Mouse (Mus musculus): ENCODE measurements around the gene Coasy.

Coasy gene

GRCm38 (mm10) chr11:101059473-101059872 is 22.9 kb upstream of the Coasy start:
- in situ Hi-C loops (cut with MboI; ENCODE audit: low pct_unique_long_range_greater_than_20kb in 1 of 2, low sequenced_read_pairs in 2 of 2, unreplicated experiment in 1 of 2) = loop anchor here (5.0 to 25.0 kb wide), 2 partner anchors 77 to 197 kb away; partner anchors contain the start of genes Stat5a (in 2 of the 2) and Stat5b (in 2 of the 2)

- in situ Hi-C loops (cut with MboI; ENCODE audit: low pct_unique_long_range_greater_than_20kb in 1 of 2, low sequenced_read_pairs in 2 of 2, unreplicated experiment in 1 of 2) = loop anchor here (25.0 kb wide), 1 partner anchor 198 kb away; the partner anchor contains the start of genes Stat5a (in 2 of the 2) and Stat5b (in 2 of the 2)
Observed at GRCm38 (mm10) chr11:101060126-101060525, 22.2 kb upstream of the Coasy start.

- in situ Hi-C loops (cut with MboI; ENCODE audit: low pct_unique_long_range_greater_than_20kb in 1 of 2, low sequenced_read_pairs in 2 of 2, unreplicated experiment in 1 of 2) = loop anchor here (25.0 kb wide), 1 partner anchor 199 kb away; the partner anchor contains the start of genes Stat5a (in 2 of the 2) and Stat5b (in 2 of the 2)
Observed at GRCm38 (mm10) chr11:101061049-101061448, 21.3 kb upstream of the Coasy start.

- in situ Hi-C loops (cut with MboI; ENCODE audit: low pct_unique_long_range_greater_than_20kb in 1 of 2, low sequenced_read_pairs in 2 of 2, unreplicated experiment in 1 of 2) = loop anchor here (25.0 kb wide), 1 partner anchor 200 kb away; the partner anchor contains the start of genes Stat5a (in 2 of the 2) and Stat5b (in 2 of the 2)
Observed at GRCm38 (mm10) chr11:101062165-101062884, 20.0 kb upstream of the Coasy start.

- in situ Hi-C loops (cut with MboI; ENCODE audit: low pct_unique_long_range_greater_than_20kb in 1 of 2, low sequenced_read_pairs in 2 of 2, unreplicated experiment in 1 of 2) = loop anchor here (25.0 kb wide), 1 partner anchor 201 kb away; the partner anchor contains the start of genes Stat5a (in 2 of the 2) and Stat5b (in 2 of the 2)
Observed at GRCm38 (mm10) chr11:101062971-101063675, 19.2 kb upstream of the Coasy start.

DNA sequence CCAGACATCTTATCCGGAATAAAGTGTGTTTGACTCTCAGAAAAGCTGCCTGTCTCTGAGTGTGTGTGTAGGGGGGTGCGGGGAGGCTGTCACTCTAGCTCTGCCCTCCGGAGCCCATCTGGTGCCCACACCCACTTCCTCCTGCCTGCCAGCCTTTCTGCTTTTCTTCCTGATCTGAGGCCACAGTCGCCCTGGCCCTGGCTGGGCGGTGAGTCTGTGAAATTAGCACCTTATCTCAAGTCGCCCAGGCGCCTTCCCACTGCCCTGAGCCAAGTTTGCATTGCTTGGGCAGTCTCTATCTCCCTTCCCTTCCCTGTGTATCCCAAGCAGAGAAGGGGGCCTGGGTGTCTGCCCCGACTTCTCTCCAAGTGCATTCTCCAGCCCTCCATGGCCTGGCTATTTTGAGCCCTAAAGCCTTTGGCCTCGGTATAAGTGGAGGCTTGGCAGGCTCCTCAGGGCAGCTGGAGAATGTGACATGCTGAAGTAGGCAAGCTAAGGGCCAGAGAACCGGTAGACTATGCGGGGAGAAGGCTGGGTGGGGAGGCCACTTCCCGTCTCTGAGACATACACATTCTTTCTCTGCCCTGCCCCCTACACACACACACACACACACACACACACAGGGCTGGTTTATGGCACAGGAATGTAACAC is 18.6 kb upstream of the Coasy start:
- in situ Hi-C loops (cut with MboI; ENCODE audit: low pct_unique_long_range_greater_than_20kb in 1 of 2, low sequenced_read_pairs in 2 of 2, unreplicated experiment in 1 of 2) = loop anchor here (25.0 kb wide), 1 partner anchor 202 kb away; the partner anchor contains the start of genes Stat5a (in 2 of the 2) and Stat5b (in 2 of the 2)

GRCm38 (mm10) chr11:101064462-101064861 is 17.9 kb upstream of the Coasy start:
- in situ Hi-C loops (cut with MboI; ENCODE audit: low pct_unique_long_range_greater_than_20kb in 1 of 2, low sequenced_read_pairs in 2 of 2, unreplicated experiment in 1 of 2) = loop anchor here (25.0 kb wide), 1 partner anchor 202 kb away; the partner anchor contains the start of genes Stat5a (in 2 of the 2) and Stat5b (in 2 of the 2)

GRCm38 (mm10) chr11:101065002-101065401 is 17.4 kb upstream of the Coasy start:
- in situ Hi-C loops (cut with MboI; ENCODE audit: low pct_unique_long_range_greater_than_20kb in 1 of 2, low sequenced_read_pairs in 2 of 2, unreplicated experiment in 1 of 2) = loop anchor here (25.0 kb wide), 1 partner anchor 203 kb away; the partner anchor contains the start of genes Stat5a (in 2 of the 2) and Stat5b (in 2 of the 2)

- in situ Hi-C loops (cut with MboI; ENCODE audit: low pct_unique_long_range_greater_than_20kb in 1 of 2, low sequenced_read_pairs in 2 of 2, unreplicated experiment in 1 of 2) = loop anchor here (25.0 kb wide), 1 partner anchor 204 kb away; the partner anchor contains the start of genes Stat5a (in 2 of the 2) and Stat5b (in 2 of the 2)
Observed at GRCm38 (mm10) chr11:101066549-101067412, 15.6 kb upstream of the Coasy start.

DNA sequence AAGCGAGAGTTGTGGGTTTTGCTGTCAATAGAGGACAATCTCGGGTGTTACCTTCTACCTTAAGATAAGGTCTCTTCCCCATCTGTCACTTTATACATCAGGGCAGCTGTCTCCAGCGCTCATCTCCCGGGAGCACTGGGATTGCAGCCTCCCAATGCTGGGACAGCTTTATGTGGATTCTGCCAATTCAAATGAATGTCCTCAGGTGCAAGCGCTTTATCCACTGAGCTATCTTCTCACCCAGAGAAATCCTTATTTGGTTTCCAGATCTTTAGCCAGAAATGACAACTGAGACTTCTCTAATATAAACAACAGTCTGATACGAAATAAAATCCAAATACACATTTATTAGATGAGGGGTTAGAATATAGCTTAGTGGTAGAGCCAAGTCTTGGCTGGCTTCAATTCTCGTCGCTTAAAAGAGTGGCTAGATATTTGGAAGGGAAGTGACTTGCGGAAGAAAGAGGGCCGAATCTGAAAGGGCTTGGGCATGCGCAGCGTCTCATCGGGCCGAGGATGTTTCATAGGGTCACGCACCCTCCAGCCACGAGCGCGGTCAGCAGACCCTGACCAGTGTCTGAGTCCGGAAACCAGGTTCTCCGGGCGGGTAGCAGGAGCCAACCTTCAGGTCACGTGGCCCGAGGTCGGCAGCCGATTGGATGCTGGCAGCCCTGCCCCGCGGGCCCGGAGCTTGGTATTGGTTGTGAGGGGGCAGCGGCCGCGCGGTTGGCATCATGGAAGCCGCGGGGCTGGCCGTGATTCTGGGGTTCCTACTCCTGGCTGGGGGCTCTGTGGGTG is 12.8 kb upstream of the Coasy start, which contains the start of gene Naglu:
Gene Naglu, plus strand, starts transcription at position 622 of the 798 bp plus-strand sequence.
- in situ Hi-C loops (cut with MboI; ENCODE audit: low pct_unique_long_range_greater_than_20kb in 1 of 2, low sequenced_read_pairs in 2 of 2, unreplicated experiment in 1 of 2) = loop anchor here (25.0 kb wide), 1 partner anchor 207 kb away; the partner anchor contains the start of genes Stat5a (in 2 of the 2) and Stat5b (in 2 of the 2)

- in situ Hi-C loops (cut with MboI; ENCODE audit: low pct_unique_long_range_greater_than_20kb in 1 of 2, low sequenced_read_pairs in 2 of 2, unreplicated experiment in 1 of 2) = loop anchor here (25.0 kb wide), 1 partner anchor 208 kb away; the partner anchor contains the start of genes Stat5a (in 2 of the 2) and Stat5b (in 2 of the 2)
Observed at GRCm38 (mm10) chr11:101070189-101070527, 12.2 kb upstream of the Coasy start.

- in situ Hi-C loops (cut with MboI; ENCODE audit: low pct_unique_long_range_greater_than_20kb in 1 of 2, low sequenced_read_pairs in 2 of 2, unreplicated experiment in 1 of 2) = loop anchor here (25.0 kb wide), 1 partner anchor 209 kb away; the partner anchor contains the start of genes Stat5a (in 2 of the 2) and Stat5b (in 2 of the 2)
Observed at GRCm38 (mm10) chr11:101070987-101071386, 11.4 kb upstream of the Coasy start.

GRCm38 (mm10) chr11:101071810-101072428 is 10.4 kb upstream of the Coasy start:
- in situ Hi-C loops (cut with MboI; ENCODE audit: low pct_unique_long_range_greater_than_20kb in 1 of 2, low sequenced_read_pairs in 2 of 2, unreplicated experiment in 1 of 2) = loop anchor here (25.0 kb wide), 1 partner anchor 210 kb away; the partner anchor contains the start of genes Stat5a (in 2 of the 2) and Stat5b (in 2 of the 2)

DNA sequence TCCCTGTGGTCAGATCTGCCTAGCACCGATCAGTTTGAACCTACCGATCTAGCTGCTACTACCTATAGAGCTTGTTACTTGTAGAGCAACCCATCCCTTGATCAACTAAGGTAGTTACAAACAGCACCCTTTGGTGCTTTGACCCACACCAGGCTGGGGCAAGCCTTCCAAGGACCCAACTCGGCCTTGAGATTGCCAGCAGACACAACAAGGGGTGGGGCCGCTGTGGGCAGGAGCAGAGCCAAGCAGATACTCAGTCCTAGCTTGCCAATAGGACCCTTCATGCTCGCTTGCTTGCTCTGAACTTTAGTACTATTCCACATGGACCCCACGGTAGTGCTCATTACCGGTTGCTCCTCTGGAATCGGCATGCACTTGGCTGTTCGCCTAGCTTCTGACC is 4.2 kb upstream of the Coasy start, which contains the start of gene Hsd17b1:
Gene Hsd17b1, plus strand, starts transcription at position 291 of the 400 bp plus-strand sequence.
- in situ Hi-C loops (cut with MboI; ENCODE audit: low pct_unique_long_range_greater_than_20kb in 1 of 2, low sequenced_read_pairs in 2 of 2, unreplicated experiment in 1 of 2) = no loop called here

DNA sequence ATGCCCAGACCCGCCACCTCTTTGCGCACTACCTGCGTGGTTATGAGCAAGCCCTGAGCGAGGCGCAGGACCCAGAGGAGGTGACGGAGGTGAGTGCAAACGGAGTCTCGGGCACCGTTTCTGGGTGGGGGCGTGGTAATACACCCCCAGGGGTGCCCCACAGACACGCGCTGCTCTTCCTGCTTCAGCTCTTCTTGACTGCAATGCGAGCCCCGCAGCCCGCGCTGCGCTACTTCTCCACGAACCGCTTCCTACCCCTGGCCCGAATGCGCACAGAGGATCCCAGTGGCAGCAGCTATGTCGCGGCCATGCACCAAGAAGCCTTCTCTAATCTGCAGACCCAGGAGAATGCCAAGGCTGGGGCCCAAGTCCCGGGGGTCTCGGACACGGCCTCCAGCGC is 2.6 kb upstream of the Coasy start:
- in situ Hi-C loops (cut with MboI; ENCODE audit: low pct_unique_long_range_greater_than_20kb in 1 of 2, low sequenced_read_pairs in 2 of 2, unreplicated experiment in 1 of 2) = no loop called here

- in situ Hi-C loops (cut with MboI; ENCODE audit: low pct_unique_long_range_greater_than_20kb in 1 of 2, low sequenced_read_pairs in 2 of 2, unreplicated experiment in 1 of 2) = no loop called here
Observed at GRCm38 (mm10) chr11:101080421-101080820, 1.9 kb upstream of the Coasy start.

Data from mouse embryonic stem cell (cell line).